Mouse (Mus musculus): ENCODE measurements around the gene Txlnb. TPM values are rescaled to one million over a fixed set of nuclear protein-coding genes. Genes with fewer than 3 reads are reported as not detected.

Txlnb gene
- polyA plus RNA-seq (2012; rRNA removed; ENCODE audit: low replicate concordance): 0.08 TPM in 1 of 2 replicates, not detected in the other

DNA sequence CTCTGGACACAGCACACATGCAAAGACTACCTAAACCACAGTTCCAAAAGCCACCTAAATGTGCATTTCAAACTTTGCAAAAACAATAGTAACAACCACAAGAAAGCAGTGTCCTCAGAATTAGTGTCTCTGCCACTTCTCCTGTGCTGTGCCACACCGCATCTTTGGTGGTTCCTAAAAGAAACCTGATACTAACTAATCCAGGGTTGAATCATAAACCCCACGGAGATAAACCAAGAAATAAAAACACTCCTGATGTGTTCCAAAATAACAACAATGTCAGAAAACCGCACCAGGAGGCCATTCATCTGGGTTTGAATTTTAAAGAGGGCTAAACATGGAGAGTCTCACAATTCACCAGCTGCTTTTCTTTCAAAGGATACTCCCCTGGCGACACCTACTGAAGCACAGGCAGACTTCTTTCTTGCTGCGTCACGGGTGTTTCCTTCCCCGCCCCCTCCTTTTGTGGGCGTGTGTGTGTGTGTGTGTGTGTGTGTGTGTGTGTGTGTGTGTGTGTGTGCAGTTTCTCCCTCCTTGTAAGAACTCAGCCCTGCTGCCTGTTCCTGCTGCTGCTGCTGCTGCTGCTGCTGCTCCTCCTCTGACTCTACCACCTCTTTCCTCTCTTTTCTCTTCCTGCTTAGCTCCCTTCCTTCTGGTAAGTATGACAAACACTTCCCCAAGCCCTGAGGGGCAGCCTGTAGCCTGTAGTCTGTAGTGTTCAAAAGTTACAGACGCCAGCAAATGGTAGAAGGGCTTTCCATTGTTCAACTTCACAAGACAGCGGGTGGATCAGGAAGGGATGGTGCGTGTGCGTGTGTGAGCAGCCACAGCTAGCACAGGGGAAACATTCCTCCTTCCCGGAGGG lies at the start of gene Txlnb:
TSS of gene Txlnb (plus strand) at position 460 of the 865 bp plus-strand sequence.

Other genes with a start within 250 kb of the Txlnb start
- 52.2 and 93.5 TPM in 2 replicates for gene Cited2, start 73.0 kb upstream of the Txlnb start, polyA plus RNA-seq (2012; rRNA removed; ENCODE audit: low replicate concordance)
- 1.6 and 5.4 TPM in 2 replicates for gene Heca, start 151.8 kb downstream of the Txlnb start, polyA plus RNA-seq (2012; rRNA removed; ENCODE audit: low replicate concordance)
- 1.1 and 4.9 TPM in 2 replicates for gene Abracl, start 227.1 kb downstream of the Txlnb start, polyA plus RNA-seq (2012; rRNA removed; ENCODE audit: low replicate concordance)